Mouse (Mus musculus): ENCODE data around the gene Aldh3b2. TPM values are rescaled to one million over a fixed set of nuclear protein-coding genes. Genes with fewer than 3 reads are reported as not detected.

The Aldh3b2 gene
- 0.65 and 0.68 TPM in 2 replicates for polyA plus RNA-seq (2016; fragmentation: Nextera tagmentation; extraction: Ambion mirVana)

- WGBS, result 58% methylated on average over 9 of the region's 9 CpGs
- no peak within 1 kb of the TSS for H3K4me3 ChIP-seq
Measured at GRCm38 (mm10) chr19:3972229-3972628, at the start of gene Aldh3b2. TSS of gene Aldh3b2 (plus strand) at chr19:3972328.

DNA sequence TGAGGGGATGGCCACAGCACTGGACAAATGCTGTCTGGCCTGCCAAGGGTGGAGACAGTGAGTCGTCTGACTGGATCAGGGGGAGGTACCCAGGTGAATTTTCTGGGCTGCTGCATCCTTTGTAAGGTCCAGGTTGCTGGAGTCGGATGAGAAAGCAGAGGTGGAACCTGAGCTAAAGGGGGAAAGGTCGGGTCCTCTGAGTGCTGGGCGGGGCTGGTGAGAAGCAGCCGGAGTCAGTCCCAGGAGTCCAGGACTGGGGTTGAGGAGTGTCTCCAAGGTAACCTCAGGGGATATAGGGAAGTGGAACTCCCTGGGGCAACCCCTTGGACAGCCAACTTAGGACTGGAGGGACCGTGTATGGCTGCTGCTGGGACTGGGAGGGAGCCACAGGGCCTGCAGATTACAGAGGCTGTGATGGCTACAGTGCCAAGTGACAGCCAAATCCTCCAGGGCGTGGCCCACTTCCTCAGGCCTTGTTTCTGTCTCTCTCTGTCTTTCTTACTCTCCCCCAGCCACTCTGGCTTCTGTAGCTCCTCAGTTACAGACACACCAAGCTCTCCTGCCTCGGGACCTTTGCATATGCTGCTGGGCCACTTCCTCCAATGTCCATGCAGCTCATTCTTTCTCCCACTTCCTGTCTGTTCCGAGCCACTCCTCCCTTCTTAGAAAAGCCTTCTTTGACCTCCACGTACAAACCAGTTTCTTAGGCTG, 49.3 kb upstream of the Aldh3b2 start:
- WGBS, result 65% methylated on average over 10 of the region's 10 CpGs
- Histone ChIP-seq H3K4me3 (no peak overlapping the region), H3K9ac (no peak overlapping the region), H3K27ac (no peak overlapping the region), H3K36me3 (no peaks in the 10 kb centered on the region), H3K27me3 (replicated peaks) (no peaks in the 10 kb centered on the region), H3K4me1 (no peaks in the 10 kb centered on the region; the same call in 1 of the 2 replicates), H3K9me3 (no peaks in the 10 kb centered on the region), H3K4me2 (replicated peaks) (no peak overlapping the region)
- ATAC-seq (ENCODE audit: low FRiP score, low read depth), result no peak

More at GRCm38 (mm10) chr19:3972229-3972628, at the start of gene Aldh3b2:
- no peaks in the 10 kb centered on the region for H3K9me3 ChIP-seq
- H3K27me3 ChIP-seq (replicated peaks), result 0 out of 2 replicates have a peak, but pooled peaks cover 3% of the 10 kb centered on the region
- no peak within 1 kb of the TSS for H3K4me2 ChIP-seq (replicated peaks)
- no peaks in the 10 kb centered on the region for H3K4me1 ChIP-seq
- H3K27ac ChIP-seq, result no peak within 1 kb of the TSS
- ATAC-seq (ENCODE audit: low FRiP score, low read depth), result no peak
- H3K36me3 ChIP-seq, result no peaks in the 10 kb centered on the region
- no peak within 1 kb of the TSS for H3K9ac ChIP-seq

- H3K36me3 ChIP-seq, result no peaks in the 10 kb centered on the region
- WGBS, result 68% methylated on average over 13 of the region's 13 CpGs
- no peaks in the 10 kb centered on the region for H3K27me3 ChIP-seq (replicated peaks)
- no peak overlapping the region for H3K27ac ChIP-seq
- H3K9ac ChIP-seq, result no peak overlapping the region
- no peak for ATAC-seq (ENCODE audit: low FRiP score, low read depth)
- H3K9me3 ChIP-seq, result no peaks in the 10 kb centered on the region
- no peak overlapping the region for H3K4me2 ChIP-seq (replicated peaks)
- H3K4me3 ChIP-seq, result no peak overlapping the region
- no peaks in the 10 kb centered on the region; the same call in 1 of the 2 replicates for H3K4me1 ChIP-seq
Measured at GRCm38 (mm10) chr19:3923586-3923985, 48.5 kb upstream of the Aldh3b2 start.

GRCm38 (mm10) chr19:3924190-3924589, 47.9 kb upstream of the Aldh3b2 start:
- Histone ChIP-seq H3K27ac (no peak overlapping the region), H3K36me3 (no peaks in the 10 kb centered on the region), H3K4me1 (no peaks in the 10 kb centered on the region; the same call in 1 of the 2 replicates), H3K9ac (no peak overlapping the region), H3K4me3 (no peak overlapping the region), H3K27me3 (replicated peaks) (no peaks in the 10 kb centered on the region), H3K9me3 (no peaks in the 10 kb centered on the region), H3K4me2 (replicated peaks) (no peak overlapping the region)
- WGBS, result 83% methylated on average over 8 of the region's 8 CpGs
- no peak for ATAC-seq (ENCODE audit: low FRiP score, low read depth)

DNA sequence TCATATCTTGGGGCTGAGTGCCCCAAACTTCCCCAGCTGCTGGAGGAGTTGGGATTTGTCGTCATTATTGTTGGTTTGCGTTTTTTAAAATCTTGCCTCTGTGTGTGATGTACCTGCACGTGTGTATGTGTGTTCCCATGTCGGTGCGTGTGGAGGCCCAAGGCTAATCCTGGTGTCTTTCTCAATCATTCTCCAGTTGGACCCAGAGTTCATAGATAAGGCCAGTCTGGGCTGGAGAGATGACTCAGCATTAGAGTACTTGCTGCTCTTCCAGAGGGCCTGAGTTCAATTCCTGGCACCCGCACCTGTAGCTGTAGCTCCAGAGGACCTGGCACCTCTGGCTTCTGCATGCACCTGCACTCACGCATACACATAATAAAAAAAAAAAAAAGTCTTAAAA, 47.3 kb upstream of the Aldh3b2 start:
- Histone ChIP-seq H3K4me3 (no peak overlapping the region), H3K4me1 (peaks cover 4% of the 10 kb centered on the region; the same call in 1 of the 2 replicates), H3K27ac (no peak overlapping the region), H3K36me3 (no peaks in the 10 kb centered on the region), H3K4me2 (replicated peaks) (no peak overlapping the region), H3K9me3 (no peaks in the 10 kb centered on the region), H3K9ac (no peak overlapping the region), H3K27me3 (replicated peaks) (no peaks in the 10 kb centered on the region)
- no peak for ATAC-seq (ENCODE audit: low FRiP score, low read depth)
- WGBS, result 93% methylated on average over 7 of the region's 7 CpGs

DNA sequence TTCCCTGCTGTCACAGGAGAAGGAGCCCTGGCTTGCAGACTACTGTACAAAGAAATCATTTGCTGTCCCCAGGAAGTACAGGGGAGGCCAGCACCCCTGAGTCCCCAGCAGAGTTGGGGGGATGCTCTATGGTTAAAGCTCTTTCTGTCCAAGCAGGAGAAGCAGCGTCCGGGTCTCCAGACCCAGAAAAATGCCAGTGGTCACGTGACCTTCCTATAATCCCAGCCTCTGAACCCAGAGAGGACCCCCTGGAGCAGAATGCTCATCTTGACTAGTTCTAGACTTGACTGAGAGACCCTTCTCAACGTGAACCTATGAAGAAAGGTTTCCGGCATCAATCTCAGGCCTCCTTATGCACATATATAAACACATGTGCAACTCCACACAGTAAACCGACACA, 46.3 kb upstream of the Aldh3b2 start:
- Histone ChIP-seq H3K4me3 (no peak overlapping the region), H3K4me2 (replicated peaks) (no peak overlapping the region), H3K36me3 (no peaks in the 10 kb centered on the region), H3K9ac (no peak overlapping the region), H3K4me1 (peaks cover 11% of the 10 kb centered on the region; the same call in 1 of the 2 replicates), H3K27ac (no peak overlapping the region), H3K27me3 (replicated peaks) (no peaks in the 10 kb centered on the region), H3K9me3 (no peaks in the 10 kb centered on the region)
- WGBS, result 85% methylated on average over 6 of the region's 6 CpGs
- no peak for ATAC-seq (ENCODE audit: low FRiP score, low read depth)

GRCm38 (mm10) chr19:3926279-3926678, 45.8 kb upstream of the Aldh3b2 start:
- no peak overlapping the region for H3K4me3 ChIP-seq
- no peak for ATAC-seq (ENCODE audit: low FRiP score, low read depth)
- 77% methylated on average over 3 of the region's 3 CpGs for WGBS
- no peaks in the 10 kb centered on the region for H3K27me3 ChIP-seq (replicated peaks)
- H3K27ac ChIP-seq, result no peak overlapping the region
- H3K4me2 ChIP-seq (replicated peaks), result no peak overlapping the region
- H3K36me3 ChIP-seq, result no peaks in the 10 kb centered on the region
- no peak overlapping the region for H3K9ac ChIP-seq
- no peaks in the 10 kb centered on the region for H3K9me3 ChIP-seq
- H3K4me1 ChIP-seq, result peaks cover 11% of the 10 kb centered on the region; the same call in 1 of the 2 replicates

DNA sequence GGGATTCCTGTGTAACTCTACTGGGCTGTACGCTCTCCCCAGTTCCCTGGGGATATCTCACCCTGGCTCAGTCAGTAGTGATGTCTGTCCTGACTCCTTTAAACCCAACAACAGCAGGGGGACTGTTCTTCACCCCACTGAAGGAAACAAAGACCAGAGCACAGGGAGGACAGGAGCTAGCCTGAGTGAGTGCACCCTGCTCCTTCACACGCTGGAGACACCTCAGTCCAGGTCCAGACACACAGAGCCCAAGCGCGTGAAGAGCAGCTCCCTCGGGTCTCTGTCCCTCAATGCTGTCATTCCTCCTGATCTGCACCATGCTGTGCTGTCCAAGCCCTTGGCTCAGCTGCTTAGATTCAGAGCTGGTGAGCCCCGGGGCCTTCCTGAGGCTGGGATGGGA, 45.4 kb upstream of the Aldh3b2 start:
- H3K27ac ChIP-seq, result no peak overlapping the region
- no peak overlapping the region for H3K9ac ChIP-seq
- ATAC-seq (ENCODE audit: low FRiP score, low read depth), result no peak
- no peaks in the 10 kb centered on the region for H3K27me3 ChIP-seq (replicated peaks)
- H3K9me3 ChIP-seq, result no peaks in the 10 kb centered on the region
- H3K4me1 ChIP-seq, result peaks cover 11% of the 10 kb centered on the region; the same call in 1 of the 2 replicates
- no peaks in the 10 kb centered on the region for H3K36me3 ChIP-seq
- H3K4me3 ChIP-seq, result no peak overlapping the region
- no peak overlapping the region for H3K4me2 ChIP-seq (replicated peaks)
- WGBS, result 74% methylated on average over 6 of the region's 6 CpGs

DNA sequence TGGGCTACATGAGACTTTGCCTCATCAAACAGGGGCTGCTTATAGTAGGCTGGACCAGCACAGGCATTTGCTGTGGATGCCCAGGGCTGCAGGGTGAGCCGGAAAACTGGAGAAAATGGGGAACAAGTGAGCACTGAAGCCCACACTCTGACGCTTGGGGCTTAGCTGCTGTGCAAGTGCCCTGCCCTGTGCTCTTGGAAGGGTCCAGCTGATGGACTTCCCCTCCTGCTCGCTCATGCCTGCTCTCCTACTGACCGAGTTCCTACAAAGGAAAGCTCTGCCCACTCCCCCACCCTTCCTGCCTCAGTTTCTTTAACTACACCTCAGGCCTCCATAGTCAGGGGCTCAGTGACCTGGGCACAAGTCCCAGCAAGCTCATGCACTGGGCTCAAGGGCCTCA, 44.1 kb upstream of the Aldh3b2 start:
- no peak overlapping the region for H3K4me3 ChIP-seq
- H3K4me1 ChIP-seq, result peaks cover 11% of the 10 kb centered on the region; the same call in 1 of the 2 replicates
- 87% methylated on average over 4 of the region's 4 CpGs for WGBS
- no peak overlapping the region for H3K9ac ChIP-seq
- no peaks in the 10 kb centered on the region for H3K36me3 ChIP-seq
- no peaks in the 10 kb centered on the region for H3K27me3 ChIP-seq (replicated peaks)
- H3K4me2 ChIP-seq (replicated peaks), result no peak overlapping the region
- no peaks in the 10 kb centered on the region for H3K9me3 ChIP-seq
- no peak overlapping the region for H3K27ac ChIP-seq
- ATAC-seq (ENCODE audit: low FRiP score, low read depth), result no peak

- Histone ChIP-seq H3K4me2 (replicated peaks) (no peak overlapping the region), H3K4me1 (peaks cover 11% of the 10 kb centered on the region; the same call in 1 of the 2 replicates), H3K36me3 (no peaks in the 10 kb centered on the region), H3K27me3 (replicated peaks) (no peaks in the 10 kb centered on the region), H3K27ac (no peak overlapping the region), H3K9ac (no peak overlapping the region), H3K9me3 (no peaks in the 10 kb centered on the region), H3K4me3 (no peak overlapping the region)
- no peak for ATAC-seq (ENCODE audit: low FRiP score, low read depth)
- 83% methylated on average over 4 of the region's 4 CpGs for WGBS
Measured at GRCm38 (mm10) chr19:3928779-3929178, 43.3 kb upstream of the Aldh3b2 start.

- no peak within 1 kb of the TSS for H3K4me2 ChIP-seq (replicated peaks)
- H3K27ac ChIP-seq, result 0 out of 2 replicates have a peak within 1 kb of the TSS, but pooled peaks have one; percentile 16
- H3K9me3 ChIP-seq, result no peaks in the 10 kb centered on the region
- no peak for ATAC-seq (ENCODE audit: low FRiP score, low read depth)
- no peak within 1 kb of the TSS for H3K9ac ChIP-seq
- H3K4me3 ChIP-seq, result no peak within 1 kb of the TSS
- no peaks in the 10 kb centered on the region for H3K27me3 ChIP-seq (replicated peaks)
- H3K4me1 ChIP-seq, result peaks cover 11% of the 10 kb centered on the region; the same call in 1 of the 2 replicates
- no peaks in the 10 kb centered on the region for H3K36me3 ChIP-seq
- 64% methylated on average over 12 of the region's 12 CpGs for WGBS
Measured at GRCm38 (mm10) chr19:3929211-3929941, 42.8 kb upstream of the Aldh3b2 start, which contains the start of gene Aldh3b1. TSS of gene Aldh3b1 (minus strand) at chr19:3929808.

- H3K9me3 ChIP-seq, result no peaks in the 10 kb centered on the region
- peaks cover 14% of the 10 kb centered on the region for H3K4me1 ChIP-seq
- no peaks in the 10 kb centered on the region for H3K36me3 ChIP-seq
- no peak overlapping the region for H3K9ac ChIP-seq
- no peak for ATAC-seq (ENCODE audit: low FRiP score, low read depth)
- H3K4me2 ChIP-seq (replicated peaks), result no peak overlapping the region
- WGBS, result 78% methylated on average over 21 of the region's 21 CpGs
- H3K27ac ChIP-seq, result no peak overlapping the region
- no peak overlapping the region for H3K4me3 ChIP-seq
- H3K27me3 ChIP-seq (replicated peaks), result 0 out of 2 replicates have a peak, but pooled peaks cover 4% of the 10 kb centered on the region
Measured at GRCm38 (mm10) chr19:3930262-3931057, 41.7 kb upstream of the Aldh3b2 start.
